Comparison of ENCODE assay signal across 8 mouse cellular contexts in genomic region chr16:91597672-91598010, GRCm38 (mm10). TPM values are rescaled to one million over a fixed set of nuclear protein-coding genes. Genes with fewer than 3 reads are reported as not detected.
DNase-seq lines count a peak whose midpoint lies in the region; ATAC-seq and TF ChIP-seq lines count a peak whose summit lies in the region.

TSS of gene Tmem50b (minus strand) at chr16:91597800.

- under 1% methylated on average over 27 of the region's 34 CpGs for WGBS in forebrain, embryonic 16.5 days
- WGBS in lung, embryonic 14.5 days = 1% methylated on average over 34 of the region's 34 CpGs
- WGBS in olfactory bulb, adult 2 months = under 1% methylated on average over 34 of the region's 34 CpGs
- under 1% methylated on average over 34 of the region's 34 CpGs for WGBS in thymus, adult 2 months

- H3K9ac ChIP-seq in forebrain, embryonic 16.5 days (replicated peaks; ENCODE audit: low read depth, low read length) = peak within 1 kb of the TSS; percentile 82
- peak within 1 kb of the TSS; percentile 74 for H3K9ac ChIP-seq in lung, embryonic 14.5 days

- no peak for TF ChIP-seq CTCF in G1E (IDR thresholded peaks at IDR 0.05; ENCODE audit: low read depth, low read length)
- no peak for TF ChIP-seq CTCF in layer of hippocampus, adult 2 months (conservative IDR thresholded peaks at IDR 0.05)
- TF ChIP-seq CTCF in lung, embryonic 14.5 days (IDR thresholded peaks at IDR 0.05; ENCODE audit: low read depth) = no peak
- no peak for TF ChIP-seq CTCF in olfactory bulb, adult 2 months (IDR thresholded peaks at IDR 0.05; ENCODE audit: insufficient read depth, low read depth, low read length)
- peak; percentile 47; the same call in 1 of the 2 replicates for TF ChIP-seq CTCF in thymus, adult 2 months (IDR thresholded peaks at IDR 0.05; ENCODE audit: borderline replicate concordance, control insufficient read depth, extremely low read depth, insufficient read depth, low read length, poor library complexity)

- no peak for TF ChIP-seq POLR2A in olfactory bulb, adult 2 months (IDR thresholded peaks at IDR 0.05; ENCODE audit: insufficient read depth, low read depth, low read length)
- 0 out of 2 replicates have a peak, but pooled peaks have one; percentile 33 for TF ChIP-seq POLR2A in thymus, adult 2 months (IDR thresholded peaks at IDR 0.05; ENCODE audit: control insufficient read depth, extremely low read depth, insufficient read depth, low read length, poor library complexity)

- peak within 1 kb of the TSS; percentile 56 for H3K27ac ChIP-seq in forebrain, embryonic 16.5 days (ENCODE audit: low read length)
- H3K27ac ChIP-seq in layer of hippocampus, adult 2 months = peak within 1 kb of the TSS; percentile 95
- H3K27ac ChIP-seq in lung, embryonic 14.5 days (ENCODE audit: low read depth) = no peak within 1 kb of the TSS
- peak within 1 kb of the TSS; percentile 34; the same call in 1 of the 2 replicates for H3K27ac ChIP-seq in olfactory bulb, adult 2 months (ENCODE audit: insufficient read depth, low read depth, low read length)
- no peak within 1 kb of the TSS for H3K27ac ChIP-seq in thymus, adult 2 months (ENCODE audit: control insufficient read depth, insufficient read depth, low read length)

- intact Hi-C loops in heart, postnatal 36 days (cut with DNase I) = loop anchor here (2.0 to 5.0 kb wide), 3 partner anchors 21 to 50 kb away; partner anchors contain the start of genes Dnajc28, Gart, Ifngr2 and Son

- H3K4me1 ChIP-seq in G1E (ENCODE audit: insufficient read depth, low read depth, low read length) = peaks cover 53% of the 10 kb centered on the region
- peaks cover 18% of the 10 kb centered on the region for H3K4me1 ChIP-seq in forebrain, embryonic 16.5 days (replicated peaks; ENCODE audit: control insufficient read depth, insufficient read depth, low read length)
- H3K4me1 ChIP-seq in lung, embryonic 14.5 days (ENCODE audit: insufficient read depth) = peaks cover 7% of the 10 kb centered on the region
- H3K4me1 ChIP-seq in olfactory bulb, adult 2 months (ENCODE audit: control insufficient read depth, insufficient read depth, low read length) = peaks cover 12% of the 10 kb centered on the region
- peaks cover 33% of the 10 kb centered on the region for H3K4me1 ChIP-seq in thymus, adult 2 months (replicated peaks; ENCODE audit: control insufficient read depth, insufficient read depth, low read length)

- DNase-seq in G1E (ENCODE audit: low spot score) = peak; percentile 99
- DNase-seq in cerebellum, adult 18-20 months = peak; percentile 100
- DNase-seq in heart, postnatal 36 days = peak; percentile 99
- DNase-seq in layer of hippocampus, adult 2 months (ENCODE audit: low spot score in 2 of 2) = peak; percentile 99 to 100
- peak; percentile 99 for DNase-seq in lung, embryonic 14.5 days
- peak; percentile 99 for DNase-seq in thymus, adult 2 months

- H3K9me3 ChIP-seq in G1E (replicated peaks) = no peaks in the 10 kb centered on the region
- H3K9me3 ChIP-seq in forebrain, embryonic 16.5 days (ENCODE audit: control insufficient read depth, low read length) = no peaks in the 10 kb centered on the region
- H3K9me3 ChIP-seq in lung, embryonic 14.5 days (ENCODE audit: low read depth, low read length) = no peaks in the 10 kb centered on the region

- H3K36me3 ChIP-seq in G1E (replicated peaks) = peaks cover 17% of the 10 kb centered on the region
- H3K36me3 ChIP-seq in forebrain, embryonic 16.5 days (ENCODE audit: control insufficient read depth, insufficient read depth) = no peaks in the 10 kb centered on the region
- no peaks in the 10 kb centered on the region for H3K36me3 ChIP-seq in lung, embryonic 14.5 days (ENCODE audit: insufficient read depth)
- no peaks in the 10 kb centered on the region for H3K36me3 ChIP-seq in thymus, adult 2 months (ENCODE audit: control insufficient read depth, insufficient read depth, low read length)

- peak; percentile 99 for ATAC-seq in G1E (ENCODE audit: extremely low read depth, insufficient number of reproducible peaks, low FRiP score, poor library complexity, severe bottlenecking)
- peak; percentile 99 for ATAC-seq in forebrain, embryonic 16.5 days
- peak; percentile 99 for ATAC-seq in lung, embryonic 14.5 days (ENCODE audit: insufficient read depth)

- H3K4me3 ChIP-seq in G1E (ENCODE audit: low read depth, low read length) = peak within 1 kb of the TSS; percentile 82
- H3K4me3 ChIP-seq in forebrain, embryonic 16.5 days (replicated peaks; ENCODE audit: low read length) = peak within 1 kb of the TSS; percentile 96
- H3K4me3 ChIP-seq in layer of hippocampus, adult 2 months = peak within 1 kb of the TSS; percentile 85
- peak within 1 kb of the TSS; percentile 81 for H3K4me3 ChIP-seq in lung, embryonic 14.5 days (ENCODE audit: low read depth, low read length)
- H3K4me3 ChIP-seq in olfactory bulb, adult 2 months (ENCODE audit: insufficient read depth, low read depth, low read length) = peak within 1 kb of the TSS; percentile 94
- H3K4me3 ChIP-seq in thymus, adult 2 months (ENCODE audit: control insufficient read depth, insufficient read depth, low read length) = peak within 1 kb of the TSS; percentile 68

- H3K27me3 ChIP-seq in G1E (ENCODE audit: insufficient read depth, low read length) = peaks cover 15% of the 10 kb centered on the region
- H3K27me3 ChIP-seq in forebrain, embryonic 16.5 days (replicated peaks; ENCODE audit: control insufficient read depth, insufficient read depth, low read length) = peaks cover 3% of the 10 kb centered on the region; the same call in 1 of the 2 replicates
- no peaks in the 10 kb centered on the region for H3K27me3 ChIP-seq in lung, embryonic 14.5 days (ENCODE audit: insufficient read depth, low read length)
- no peaks in the 10 kb centered on the region for H3K27me3 ChIP-seq in thymus, adult 2 months (ENCODE audit: control insufficient read depth, insufficient read depth, low read length)

- peak within 1 kb of the TSS; percentile 57 for H3K4me2 ChIP-seq in forebrain, embryonic 16.5 days (ENCODE audit: low read length)
- peak within 1 kb of the TSS; percentile 87 for H3K4me2 ChIP-seq in lung, embryonic 14.5 days

RNA-seq across cellular contexts. Expression of gene Tmem50b, which starts in this region (rescaled TPM):
- 18.8 and 25.1 TPM in 2 replicates for total RNA-seq in G1E (2014; fragmentation: Nextera tagmentation)
- total RNA-seq in G1E (2017) = 17.9 and 19.7 TPM in 2 replicates
- polyA plus RNA-seq in G1E (2012) = 1.4 and 1.8 TPM in 2 replicates
- polyA plus RNA-seq in forebrain, embryonic 16.5 days (2015; fragmentation: Nextera tagmentation; extraction: Ambion mirVana) = 93.8 and 101 TPM in 2 replicates
- 10 to 100 TPM; 55.0 to 67.6 TPM for total RNA-seq in heart, postnatal 36 days (2021)
- total RNA-seq in layer of hippocampus, adult 2 months (2021) = 100 to 1,000 TPM in 1 of 2 experiments, 10 to 100 TPM in 1; 97.3 to 104 TPM
- 33.1 and 37.2 TPM in 2 replicates for polyA plus RNA-seq in lung, embryonic 14.5 days (2014; fragmentation: Nextera tagmentation; extraction: Ambion mirVana)
- not detected in 2 replicates for polyA plus RNA-seq in olfactory bulb, adult 2 months (2012; ENCODE audit: insufficient read depth, insufficient read length, low replicate concordance, missing spikeins)
- polyA plus RNA-seq in thymus, adult 2 months (2012; rRNA removed) = 34.8 and 37.8 TPM in 2 replicates

Comparison
In these comparisons a context has a peak if more than half of its experiments do, and no peak if none do; other contexts are left out.
1. RNA of gene Tmem50b (polyA plus RNA-seq): 93.8 to 101 TPM in forebrain, embryonic 16.5 days, not detected in olfactory bulb, adult 2 months, 34.8 to 37.8 TPM in thymus, adult 2 months and 33.1 to 37.2 TPM in lung, embryonic 14.5 days; 1.4 to 1.8 TPM in G1E; every median in the first group is over 10 times any median in the second.
2. H3K27ac ChIP-seq: peak in forebrain, embryonic 16.5 days (single experiment), layer of hippocampus, adult 2 months (single experiment) and olfactory bulb, adult 2 months (single experiment); none in lung, embryonic 14.5 days (single experiment) and thymus, adult 2 months (single experiment).
3. Peak in every context shown above with its lines, with median percentiles within 50 percentile points of each other: ATAC-seq, DNase-seq and H3K4me3 ChIP-seq.